ENCODE assay signal across 8 mouse cellular contexts in genomic region chr2:65471311-65471882, GRCm38 (mm10).
DNase-seq lines count a peak whose midpoint lies in the region; ATAC-seq lines count a peak whose summit lies in the region.

No protein-coding gene starts in this region.

- intact Hi-C loops in heart, postnatal 14 days (cut with DNase I): no loop called here

- H3K27ac ChIP-seq in heart, embryonic 12.5 days (ENCODE audit: poor library complexity, severe bottlenecking): no peak overlapping the region

- H3K9me3 ChIP-seq in heart, embryonic 12.5 days (replicated peaks): no peaks in the 10 kb centered on the region

- 0 out of 2 replicates have a peak overlapping the region, but pooled peaks have one; percentile 16 for H3K4me3 ChIP-seq in heart, embryonic 12.5 days

- ATAC-seq in heart, embryonic 12.5 days (ENCODE audit: insufficient number of reproducible peaks, low FRiP score): no peak
- no peak for ATAC-seq in erythroid progenitor cell, adult 5-6 weeks (replicated peaks; ENCODE audit: low FRiP score, poor library complexity, severe bottlenecking)

- DNase-seq in heart, postnatal 14 days: no peak
- DNase-seq in right cerebral cortex, adult 18-20 months: peak; percentile 15
- no peak for DNase-seq in right cerebral cortex, postnatal 14 days
- DNase-seq in mesoderm, embryonic 11.5 days (ENCODE audit: low read depth, low spot score): peak; percentile 18
- no peak for DNase-seq in frontal cortex, postnatal 25 days (ENCODE audit: low spot score in 2 of 2)
- DNase-seq in urinary bladder, postnatal 25 days (ENCODE audit: low spot score): no peak

- H3K36me3 ChIP-seq in heart, embryonic 12.5 days: no peaks in the 10 kb centered on the region

- H3K9ac ChIP-seq in heart, embryonic 12.5 days: no peak overlapping the region

- WGBS in heart, embryonic 12.5 days: 74% methylated on average over 11 of the region's 11 CpGs

- no peaks in the 10 kb centered on the region for H3K4me1 ChIP-seq in heart, embryonic 12.5 days (replicated peaks)

- no peaks in the 10 kb centered on the region for H3K27me3 ChIP-seq in heart, embryonic 12.5 days (replicated peaks)

- peak overlapping the region; percentile 30 for H3K4me2 ChIP-seq in heart, embryonic 12.5 days

Comparison
In these comparisons a context has a peak if more than half of its experiments do, and no peak if none do; other contexts are left out.
1. DNase-seq: peak in right cerebral cortex, adult 18-20 months (single experiment) and mesoderm, embryonic 11.5 days (single experiment); none in heart, postnatal 14 days (0 of 2), right cerebral cortex, postnatal 14 days (single experiment), frontal cortex, postnatal 25 days (0 of 2) and urinary bladder, postnatal 25 days (single experiment).